Mouse (Mus musculus): Measurements from ENCODE around the gene Cmtm7. TPM values are rescaled to one million over a fixed set of nuclear protein-coding genes. Genes with fewer than 3 reads are reported as not detected.

Gene Cmtm7
- polyA plus RNA-seq, 1 experiment, result 38.1 TPM

- no peaks in the 10 kb centered on the region for H3K36me3 ChIP-seq (ENCODE audit: control insufficient read depth, insufficient read depth)
- H3K4me3 ChIP-seq, result no peak overlapping the region
- TF ChIP-seq CEBPB (IDR thresholded peaks at IDR 0.05; ENCODE audit: insufficient read depth, poor library complexity, severe bottlenecking) (no peak), USF1 (IDR thresholded peaks at IDR 0.05; ENCODE audit: low read depth) (no peak), POLR2AphosphoS2 (IDR thresholded peaks at IDR 0.05; ENCODE audit: insufficient read length, low read depth) (no peak), REST (IDR thresholded peaks at IDR 0.05; ENCODE audit: insufficient read depth, insufficient read length) (no peak), MAX (IDR thresholded peaks at IDR 0.05; ENCODE audit: low read depth) (no peak), MYOG (IDR thresholded peaks at IDR 0.05; ENCODE audit: control insufficient read depth in 1 of 3, insufficient read depth in 1 of 3, insufficient read length in 2 of 3, low read depth in 2 of 3) (no peak), MYOD1 (IDR thresholded peaks at IDR 0.05; ENCODE audit: control insufficient read depth in 1 of 3, insufficient read length in 2 of 3, low read depth in 2 of 3) (no peak), POLR2A (IDR thresholded peaks at IDR 0.05; ENCODE audit: insufficient read length, low read depth) (no peak), TCF3 (IDR thresholded peaks at IDR 0.05; ENCODE audit: insufficient read length, low read depth) (no peak), E2F4 (IDR thresholded peaks at IDR 0.05; ENCODE audit: insufficient read depth) (no peak)
- no peak overlapping the region for H3ac ChIP-seq (ENCODE audit: control insufficient read depth, insufficient read length)
- H3K27me3 ChIP-seq (ENCODE audit: control insufficient read depth, insufficient read depth, insufficient read length), result no peaks in the 10 kb centered on the region
- no peaks in the 10 kb centered on the region for H3K79me2 ChIP-seq (ENCODE audit: control insufficient read depth, insufficient read depth)
- no peak overlapping the region for H3K4me2 ChIP-seq (ENCODE audit: low read depth)
These were observed 23.4 kb downstream of the Cmtm7 start for GRCm38 (mm10) chr9:114758272-114758671.

- H3K4me2 ChIP-seq (ENCODE audit: low read depth), result peak overlapping the region; percentile 83
- no peak for TF ChIP-seq CEBPB (IDR thresholded peaks at IDR 0.05; ENCODE audit: insufficient read depth, poor library complexity, severe bottlenecking)
- no peak for TF ChIP-seq MAX (IDR thresholded peaks at IDR 0.05; ENCODE audit: low read depth)
- TF ChIP-seq TCF3 (IDR thresholded peaks at IDR 0.05; ENCODE audit: insufficient read length, low read depth), result no peak
- no peak for TF ChIP-seq USF1 (IDR thresholded peaks at IDR 0.05; ENCODE audit: low read depth)
- no peak for TF ChIP-seq E2F4 (IDR thresholded peaks at IDR 0.05; ENCODE audit: insufficient read depth)
- TF ChIP-seq MYOD1 (IDR thresholded peaks at IDR 0.05; ENCODE audit: control insufficient read depth in 1 of 3, insufficient read length in 2 of 3, low read depth in 2 of 3), result peak in 2 of 3 experiments; percentile 87 to 90
- no peak for TF ChIP-seq REST (IDR thresholded peaks at IDR 0.05; ENCODE audit: insufficient read depth, insufficient read length)
- TF ChIP-seq POLR2A (IDR thresholded peaks at IDR 0.05; ENCODE audit: insufficient read length, low read depth), result peak; percentile 73
- TF ChIP-seq SRF (IDR thresholded peaks at IDR 0.05; ENCODE audit: control insufficient read depth, insufficient read length, low read depth), result peak; percentile 43
- peak; percentile 71 for TF ChIP-seq POLR2AphosphoS2 (IDR thresholded peaks at IDR 0.05; ENCODE audit: insufficient read length, low read depth)
- no peak for TF ChIP-seq TCF12 (IDR thresholded peaks at IDR 0.05; ENCODE audit: insufficient read depth, poor library complexity, severe bottlenecking)
- TF ChIP-seq MYOG (IDR thresholded peaks at IDR 0.05; ENCODE audit: control insufficient read depth in 1 of 3, insufficient read depth in 1 of 3, insufficient read length in 2 of 3, low read depth in 2 of 3), result peak; percentile 5 to 83 (median 69)
- H3K36me3 ChIP-seq (ENCODE audit: control insufficient read depth, insufficient read depth), result peaks cover 3% of the 10 kb centered on the region
These were observed 28.7 kb downstream of the Cmtm7 start for GRCm38 (mm10) chr9:114752863-114753484.

GRCm38 (mm10) chr9:114752311-114752710 lies 29.3 kb downstream of the Cmtm7 start:
- Histone ChIP-seq H3K4me2 (ENCODE audit: low read depth) (peak overlapping the region; percentile 83), H3K4me3 (peak overlapping the region; percentile 18), H3K27me3 (ENCODE audit: control insufficient read depth, insufficient read depth, insufficient read length) (no peaks in the 10 kb centered on the region), H3K36me3 (ENCODE audit: control insufficient read depth, insufficient read depth) (peaks cover 3% of the 10 kb centered on the region), H3ac (ENCODE audit: control insufficient read depth, insufficient read length) (no peak overlapping the region), H3K79me2 (ENCODE audit: control insufficient read depth, insufficient read depth) (no peaks in the 10 kb centered on the region)
- TF ChIP-seq SRF (IDR thresholded peaks at IDR 0.05; ENCODE audit: control insufficient read depth, insufficient read length, low read depth) (no peak), POLR2AphosphoS2 (IDR thresholded peaks at IDR 0.05; ENCODE audit: insufficient read length, low read depth) (no peak), MYOD1 (IDR thresholded peaks at IDR 0.05; ENCODE audit: control insufficient read depth in 1 of 3, insufficient read length in 2 of 3, low read depth in 2 of 3) (no peak), TCF12 (IDR thresholded peaks at IDR 0.05; ENCODE audit: insufficient read depth, poor library complexity, severe bottlenecking) (no peak), MAX (IDR thresholded peaks at IDR 0.05; ENCODE audit: low read depth) (no peak), CEBPB (IDR thresholded peaks at IDR 0.05; ENCODE audit: insufficient read depth, poor library complexity, severe bottlenecking) (no peak), POLR2A (IDR thresholded peaks at IDR 0.05; ENCODE audit: insufficient read length, low read depth) (no peak), MYOG (IDR thresholded peaks at IDR 0.05; ENCODE audit: control insufficient read depth in 1 of 3, insufficient read depth in 1 of 3, insufficient read length in 2 of 3, low read depth in 2 of 3) (no peak), REST (IDR thresholded peaks at IDR 0.05; ENCODE audit: insufficient read depth, insufficient read length) (no peak), USF1 (IDR thresholded peaks at IDR 0.05; ENCODE audit: low read depth) (no peak), E2F4 (IDR thresholded peaks at IDR 0.05; ENCODE audit: insufficient read depth) (no peak), TCF3 (IDR thresholded peaks at IDR 0.05; ENCODE audit: insufficient read length, low read depth) (no peak)

More at GRCm38 (mm10) chr9:114752863-114753484, 28.7 kb downstream of the Cmtm7 start:
- Histone ChIP-seq H3K27me3 (ENCODE audit: control insufficient read depth, insufficient read depth, insufficient read length) (no peaks in the 10 kb centered on the region), H3K4me3 (peak overlapping the region; percentile 18), H3ac (ENCODE audit: control insufficient read depth, insufficient read length) (no peak overlapping the region), H3K79me2 (ENCODE audit: control insufficient read depth, insufficient read depth) (no peaks in the 10 kb centered on the region)

GRCm38 (mm10) chr9:114751582-114751981 lies 30.1 kb downstream of the Cmtm7 start:
- H3K79me2 ChIP-seq (ENCODE audit: control insufficient read depth, insufficient read depth), result no peaks in the 10 kb centered on the region
- no peak overlapping the region for H3K4me2 ChIP-seq (ENCODE audit: low read depth)
- TF ChIP-seq TCF12 (IDR thresholded peaks at IDR 0.05; ENCODE audit: insufficient read depth, poor library complexity, severe bottlenecking) (no peak), CEBPB (IDR thresholded peaks at IDR 0.05; ENCODE audit: insufficient read depth, poor library complexity, severe bottlenecking) (no peak), SRF (IDR thresholded peaks at IDR 0.05; ENCODE audit: control insufficient read depth, insufficient read length, low read depth) (no peak)
- peaks cover 6% of the 10 kb centered on the region for H3K36me3 ChIP-seq (ENCODE audit: control insufficient read depth, insufficient read depth)
- H3K4me3 ChIP-seq, result no peak overlapping the region
- no peaks in the 10 kb centered on the region for H3K27me3 ChIP-seq (ENCODE audit: control insufficient read depth, insufficient read depth, insufficient read length)
- no peak overlapping the region for H3ac ChIP-seq (ENCODE audit: control insufficient read depth, insufficient read length)

All from myocyte (in vitro differentiated cells).